Mouse (Mus musculus) fibroblast of lung, adult 2 months (primary cell): ENCODE results near the gene Unc5a.
A peak's percentile ranks its signal among the peaks of the same experiment; 100 is the strongest.

Experiments used
- DNase-seq: peaks from one replicate; pipeline ENCODE4 v3.0.0-alpha.2; 2011; ENCODE audit warnings: low read depth

The Unc5a gene

GRCm38 (mm10) chr13:54955695-54956471 is 6.7 kb downstream of the Unc5a start:
- no peak for DNase-seq

GRCm38 (mm10) chr13:54957281-54957680 is 8.1 kb downstream of the Unc5a start:
- no peak for DNase-seq

GRCm38 (mm10) chr13:54959059-54959701 is 10.0 kb downstream of the Unc5a start:
- DNase-seq: no peak

GRCm38 (mm10) chr13:54959842-54960241 is 10.6 kb downstream of the Unc5a start:
- no peak for DNase-seq

GRCm38 (mm10) chr13:54960491-54960890 is 11.3 kb downstream of the Unc5a start:
- no peak for DNase-seq

GRCm38 (mm10) chr13:54965256-54965655 is 16.0 kb downstream of the Unc5a start:
- DNase-seq: no peak

GRCm38 (mm10) chr13:54967501-54967900 is 18.3 kb downstream of the Unc5a start:
- DNase-seq: no peak

- no peak for DNase-seq
Observed at GRCm38 (mm10) chr13:54968636-54969035, 19.4 kb downstream of the Unc5a start.

- DNase-seq: no peak
Observed at GRCm38 (mm10) chr13:54969513-54969912, 20.3 kb downstream of the Unc5a start.

- peak; percentile 6 for DNase-seq
Observed at GRCm38 (mm10) chr13:54970521-54971247, 21.5 kb downstream of the Unc5a start.

GRCm38 (mm10) chr13:54975546-54975945 is 26.3 kb downstream of the Unc5a start:
- DNase-seq: no peak

GRCm38 (mm10) chr13:54978804-54979203 is 29.6 kb downstream of the Unc5a start:
- no peak for DNase-seq

- DNase-seq: no peak
Observed at GRCm38 (mm10) chr13:54980957-54981356, 31.7 kb downstream of the Unc5a start.

- DNase-seq: no peak
Observed at GRCm38 (mm10) chr13:54983001-54983400, 33.8 kb downstream of the Unc5a start.

- no peak for DNase-seq
Observed at GRCm38 (mm10) chr13:54983614-54984013, 34.4 kb downstream of the Unc5a start.

GRCm38 (mm10) chr13:54987405-54987804 is 38.2 kb downstream of the Unc5a start:
- DNase-seq: no peak

- no peak for DNase-seq
Observed at GRCm38 (mm10) chr13:54988181-54988760, 39.1 kb downstream of the Unc5a start.

- no peak for DNase-seq
Observed at GRCm38 (mm10) chr13:54992215-54992614, 43.0 kb downstream of the Unc5a start.

- no peak for DNase-seq
Observed at GRCm38 (mm10) chr13:54994576-54994975, 45.4 kb downstream of the Unc5a start.

- no peak for DNase-seq
Observed at GRCm38 (mm10) chr13:54995161-54995560, 46.0 kb downstream of the Unc5a start.

GRCm38 (mm10) chr13:54997568-54997967 is 48.4 kb downstream of the Unc5a start:
- no peak for DNase-seq

- DNase-seq: no peak
Observed at GRCm38 (mm10) chr13:55000433-55000832, 51.2 kb downstream of the Unc5a start.

GRCm38 (mm10) chr13:55002090-55002489 is 52.9 kb downstream of the Unc5a start:
- DNase-seq: no peak
